Mouse (Mus musculus) R1 (cell line): ENCODE data around the gene Robo4.

Source experiments
- DNase-seq: peaks from one replicate; pipeline ENCODE4 v3.0.0-alpha.2; 2018; ENCODE audit warnings: low read depth, low spot score

Gene Robo4

DNA sequence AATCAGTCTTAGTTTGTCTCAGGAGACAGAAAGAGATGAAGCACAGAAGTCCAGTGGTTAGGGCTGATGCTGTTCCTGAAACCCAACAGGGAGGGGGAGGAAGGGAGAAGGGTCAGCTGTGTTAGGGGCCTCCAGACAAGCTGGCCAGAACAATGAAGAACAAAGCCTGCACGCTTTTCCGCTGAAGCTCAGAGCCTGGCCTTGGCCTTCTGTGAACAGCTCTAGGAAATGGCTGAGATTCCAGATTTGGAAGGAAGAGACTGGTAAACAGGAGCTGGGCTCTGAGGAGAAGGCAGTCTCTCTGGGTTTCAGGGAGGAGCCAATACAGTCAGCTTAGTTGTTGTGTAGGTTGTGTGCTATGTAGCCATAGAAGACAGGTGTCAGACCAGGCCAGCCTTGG, 1.1 kb upstream of the Robo4 start:
- no peak for DNase-seq

DNA sequence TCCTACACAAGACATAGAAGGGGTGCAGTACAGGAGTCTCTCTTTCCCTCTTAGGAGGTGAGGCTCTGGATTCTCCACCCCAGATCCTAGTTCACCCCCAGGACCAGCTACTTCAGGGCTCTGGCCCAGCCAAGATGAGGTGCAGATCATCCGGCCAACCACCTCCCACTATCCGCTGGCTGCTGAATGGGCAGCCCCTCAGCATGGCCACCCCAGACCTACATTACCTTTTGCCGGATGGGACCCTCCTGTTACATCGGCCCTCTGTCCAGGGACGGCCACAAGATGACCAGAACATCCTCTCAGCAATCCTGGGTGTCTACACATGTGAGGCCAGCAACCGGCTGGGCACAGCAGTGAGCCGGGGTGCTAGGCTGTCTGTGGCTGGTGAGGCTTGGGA, 804 bp downstream of the Robo4 start:
- no peak for DNase-seq

GRCm38 (mm10) chr9:37403011-37403410, 1.3 kb downstream of the Robo4 start:
- no peak for DNase-seq

DNA sequence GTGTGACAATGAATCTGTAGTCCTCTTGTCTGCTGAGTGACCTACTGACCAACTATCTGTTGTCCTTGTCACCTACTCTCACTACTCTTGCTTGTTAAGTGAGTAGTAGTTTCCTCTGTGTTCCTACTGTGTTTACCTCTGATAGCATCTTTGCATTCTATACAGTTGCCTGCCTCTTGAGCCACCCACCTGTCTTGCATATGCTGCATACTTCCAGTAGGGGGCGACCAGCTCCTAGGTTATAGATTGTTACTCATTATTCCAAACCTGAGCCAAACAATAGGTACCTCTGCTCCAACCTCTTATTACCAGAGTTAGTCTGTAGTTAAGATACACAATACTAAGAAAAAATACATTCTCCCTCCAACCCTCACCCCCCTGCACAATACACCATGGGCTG, 4.7 kb downstream of the Robo4 start:
- peak; percentile 69 for DNase-seq

DNA sequence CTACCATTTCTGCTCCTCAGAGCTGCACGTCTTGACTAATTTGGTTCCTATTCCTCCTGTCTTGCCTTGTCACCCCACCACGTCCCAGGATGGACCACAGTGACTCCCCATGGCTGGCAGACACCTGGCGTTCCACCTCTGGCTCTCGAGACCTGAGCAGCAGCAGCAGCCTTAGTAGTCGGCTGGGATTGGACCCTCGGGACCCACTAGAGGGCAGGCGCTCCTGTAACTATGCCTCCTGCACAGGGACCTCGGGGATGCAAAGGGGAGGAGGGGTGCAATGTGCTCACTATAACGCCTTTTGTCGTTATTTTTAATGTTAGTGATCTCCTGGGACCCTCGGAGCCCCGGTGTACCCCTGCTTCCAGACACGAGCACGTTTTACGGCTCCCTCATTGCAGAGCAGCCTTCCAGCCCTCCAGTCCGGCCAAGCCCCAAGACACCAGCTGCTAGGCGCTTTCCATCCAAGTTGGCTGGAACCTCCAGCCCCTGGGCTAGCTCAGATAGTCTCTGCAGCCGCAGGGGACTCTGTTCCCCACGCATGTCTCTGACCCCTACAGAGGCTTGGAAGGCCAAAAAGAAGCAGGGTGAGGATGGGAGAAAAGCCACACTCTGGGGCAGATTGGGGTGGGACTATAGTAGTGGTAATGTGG, 6.3 kb downstream of the Robo4 start:
- peak; percentile 39 for DNase-seq

DNA sequence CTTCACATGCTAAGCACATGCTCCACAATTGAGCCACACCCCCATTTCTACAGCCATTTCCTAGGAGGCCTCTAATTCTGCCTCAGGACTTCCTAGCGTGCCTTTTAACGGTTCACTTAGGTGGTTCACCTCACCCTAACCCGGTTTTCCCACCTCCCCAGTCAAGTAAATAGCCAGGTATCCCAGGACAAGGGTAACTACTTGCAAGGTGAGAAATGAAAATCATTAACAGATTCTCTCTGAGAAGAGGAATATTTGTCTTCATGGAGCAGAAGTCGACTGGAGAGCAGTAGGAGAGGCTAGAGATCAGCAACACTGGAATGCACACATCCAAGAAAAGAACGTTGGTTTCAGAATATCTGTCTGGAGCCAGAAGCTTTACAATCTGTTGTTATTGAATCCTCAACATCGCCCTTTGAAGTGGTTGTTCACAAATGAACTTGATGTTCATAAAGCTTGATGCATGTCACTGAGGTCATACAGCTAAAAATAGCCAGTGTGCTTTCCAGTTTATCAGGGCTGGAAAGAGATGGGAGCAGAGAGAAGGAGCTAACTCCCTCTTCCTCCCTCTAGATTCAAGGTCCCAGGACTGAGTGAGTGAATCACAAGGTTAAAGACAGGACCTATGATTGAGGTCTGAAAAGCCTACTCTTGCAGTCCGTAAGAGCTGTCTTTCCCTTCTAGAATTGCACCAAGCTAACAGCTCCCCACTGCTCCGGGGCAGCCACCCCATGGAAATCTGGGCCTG, 8.2 kb downstream of the Robo4 start:
- DNase-seq, result no peak

GRCm38 (mm10) chr9:37412989-37413388, 11.3 kb downstream of the Robo4 start:
- DNase-seq, result no peak

GRCm38 (mm10) chr9:37414666-37415065, 13.0 kb downstream of the Robo4 start:
- DNase-seq, result no peak

DNA sequence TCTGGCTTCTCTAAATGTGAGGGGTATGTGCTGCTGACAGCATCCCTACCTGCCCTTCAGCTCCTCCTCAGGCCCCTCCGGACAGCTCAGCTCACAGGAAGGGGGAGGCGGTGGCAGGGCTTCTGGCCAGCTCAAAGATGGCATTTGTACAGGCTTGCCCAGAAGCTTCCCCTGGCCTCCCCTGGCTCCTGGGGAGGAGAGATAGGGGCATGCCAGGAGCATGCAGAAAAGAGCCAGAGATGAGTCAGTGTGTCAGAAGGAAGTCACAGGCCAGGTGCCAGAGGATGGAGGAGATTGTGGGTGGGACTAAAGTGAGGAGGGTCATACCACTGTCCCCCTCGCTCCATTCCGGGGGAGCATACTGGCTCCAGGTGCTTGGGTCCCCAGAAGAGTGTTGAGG, 17.1 kb downstream of the Robo4 start:
- no peak for DNase-seq

DNA sequence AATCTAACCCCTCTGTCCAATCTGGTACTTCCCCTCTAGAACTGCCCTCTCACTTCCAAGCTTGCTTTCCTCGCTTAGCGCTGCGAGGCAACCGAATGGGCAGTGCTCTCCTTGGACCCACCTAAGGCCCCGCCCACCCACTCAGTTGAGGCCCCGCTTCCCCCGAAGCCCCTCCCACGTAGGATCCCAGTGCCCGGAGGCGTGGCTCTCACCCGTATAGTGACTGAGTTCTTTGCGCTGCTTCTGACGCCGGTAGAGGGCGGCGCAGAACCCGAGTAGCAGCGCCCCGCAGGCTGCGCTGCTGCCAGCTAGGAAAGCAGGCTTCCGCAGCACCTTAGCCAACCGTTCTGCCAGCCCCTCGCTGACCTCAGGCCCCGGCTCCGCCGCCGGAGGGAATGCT, 19.0 kb downstream of the Robo4 start:
- peak; percentile 97 for DNase-seq

GRCm38 (mm10) chr9:37421239-37421638, 19.5 kb downstream of the Robo4 start:
- peak; percentile 30 for DNase-seq

- no peak for DNase-seq
These were observed 27.6 kb downstream of the Robo4 start for GRCm38 (mm10) chr9:37429326-37429725.

GRCm38 (mm10) chr9:37430582-37430981, 28.9 kb downstream of the Robo4 start:
- peak; percentile 94 for DNase-seq

GRCm38 (mm10) chr9:37432026-37432666, 30.4 kb downstream of the Robo4 start:
- DNase-seq, result peak; percentile 52

DNA sequence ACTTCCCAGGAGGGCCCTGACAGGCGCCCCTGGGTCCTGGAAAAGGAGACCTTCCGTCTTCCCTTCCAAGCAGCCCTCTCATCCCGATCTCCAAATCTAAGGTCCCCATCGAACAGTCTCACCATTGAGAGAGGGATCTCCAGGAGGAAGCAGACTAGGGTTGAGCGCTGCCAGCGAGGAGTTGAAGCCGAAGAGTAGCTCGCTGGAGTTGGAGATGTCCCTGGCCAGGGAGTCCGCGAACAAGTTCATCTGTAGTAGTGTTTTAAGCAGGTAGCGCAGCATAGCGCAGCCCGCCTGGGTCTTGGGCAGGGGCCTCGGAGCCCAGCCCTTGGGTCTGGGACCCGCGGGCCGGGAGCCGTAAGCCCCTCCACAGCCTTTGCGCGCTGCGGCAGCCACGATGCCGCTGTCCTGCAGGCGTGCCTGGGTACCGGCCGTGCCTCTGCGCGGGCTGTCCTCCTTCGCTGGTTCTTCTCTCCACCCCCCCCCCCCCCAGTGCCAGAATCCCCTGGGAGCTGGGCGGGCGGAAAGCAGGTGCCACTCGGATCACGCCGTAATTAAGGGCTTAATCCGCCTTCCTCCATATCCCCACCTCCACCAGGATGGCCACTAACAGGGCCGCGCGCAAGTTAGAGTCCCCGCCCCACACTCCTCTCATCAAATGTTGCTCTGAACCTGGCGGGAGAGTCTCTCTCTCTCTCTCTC, 31.2 kb downstream of the Robo4 start, which contains the start of gene Robo3:
TSS of gene Robo3 (minus strand) at position 527 of the 702 bp plus-strand sequence.
- DNase-seq, result peak; percentile 50

- DNase-seq, result no peak
These were observed 32.3 kb downstream of the Robo4 start for GRCm38 (mm10) chr9:37433823-37434560.

GRCm38 (mm10) chr9:37434932-37435331, 33.2 kb downstream of the Robo4 start:
- no peak for DNase-seq

- no peak for DNase-seq
These were observed 33.9 kb downstream of the Robo4 start for GRCm38 (mm10) chr9:37435616-37436015.

DNA sequence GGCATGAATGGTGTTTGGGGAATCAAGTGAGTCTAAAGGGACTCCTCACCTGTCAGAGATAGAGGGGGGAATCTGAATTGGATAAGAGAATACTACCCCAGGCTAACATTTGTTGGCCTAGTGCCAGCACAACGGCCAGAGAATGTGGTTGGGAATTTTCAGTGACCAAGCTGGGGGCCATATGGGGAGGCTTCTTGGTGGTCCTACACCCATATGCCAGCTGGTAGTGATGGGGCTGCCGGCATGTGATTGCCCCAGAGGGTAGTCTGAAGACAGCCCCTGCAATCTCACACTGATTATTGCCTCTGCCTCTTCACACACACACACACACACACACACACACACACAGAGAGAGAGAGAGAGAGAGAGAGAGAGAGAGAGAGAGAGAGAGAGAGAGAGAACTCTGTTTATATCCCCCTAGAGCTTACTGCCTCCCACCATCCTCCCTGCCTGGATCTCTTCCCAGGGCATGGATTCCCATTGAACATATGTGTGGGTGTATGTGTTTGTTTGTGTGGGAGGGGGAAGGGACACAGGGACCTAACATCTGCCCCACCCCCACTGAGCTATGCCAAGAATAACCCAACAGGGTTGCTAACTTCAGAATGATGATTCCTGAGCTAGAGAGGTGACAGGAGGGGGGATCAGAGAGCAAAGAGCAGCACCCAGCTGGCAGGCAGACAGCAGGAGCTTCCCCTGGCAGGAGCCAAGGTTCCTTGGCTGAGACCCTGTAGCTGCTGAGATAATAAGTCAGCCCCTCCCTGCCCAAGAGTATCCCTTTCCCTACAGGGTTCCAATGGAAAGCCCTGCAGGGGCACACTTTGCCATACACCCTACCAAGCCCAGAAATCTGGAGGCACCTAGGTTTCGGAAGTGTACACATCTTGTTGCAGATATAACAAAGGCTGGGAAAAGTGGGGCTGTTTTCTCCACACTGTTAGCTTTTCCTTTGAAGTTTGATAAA, 36.4 kb downstream of the Robo4 start:
- DNase-seq, result no peak

DNA sequence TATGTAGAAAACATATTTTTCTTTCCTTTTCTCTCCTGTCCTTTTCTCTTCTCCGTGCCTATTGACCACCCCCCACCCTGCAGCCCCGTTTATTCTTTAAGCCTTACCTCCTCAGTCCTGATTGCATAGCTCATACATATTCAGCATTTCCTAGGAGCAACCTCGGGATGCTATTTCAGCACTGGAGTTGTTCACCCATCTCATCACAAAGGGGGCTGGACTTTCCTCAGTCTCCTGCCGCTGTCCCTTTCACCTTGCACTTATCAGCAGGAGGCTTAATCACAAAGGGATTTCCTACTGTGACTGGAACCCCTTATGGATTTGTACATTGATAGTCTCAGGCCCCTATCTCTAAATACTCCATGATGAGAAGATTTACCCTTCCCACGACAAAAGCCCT, 50.7 kb downstream of the Robo4 start:
- peak; percentile 72 for DNase-seq
